Mouse (Mus musculus) liver, embryonic 14.5 days (tissue): ENCODE data around the gene Gm49394.

Experiments
- CTCF ChIP-seq: IDR thresholded peaks from 2 replicates; pipeline ENCODE4 v1.5.1; 2016; ENCODE audit warnings: antibody characterized with exemption, low read depth, control low read depth
- EP300 ChIP-seq: IDR thresholded peaks from 2 replicates; pipeline ENCODE4 v1.6.1; 2016; ENCODE audit warnings: antibody characterized with exemption, low read depth

DNA sequence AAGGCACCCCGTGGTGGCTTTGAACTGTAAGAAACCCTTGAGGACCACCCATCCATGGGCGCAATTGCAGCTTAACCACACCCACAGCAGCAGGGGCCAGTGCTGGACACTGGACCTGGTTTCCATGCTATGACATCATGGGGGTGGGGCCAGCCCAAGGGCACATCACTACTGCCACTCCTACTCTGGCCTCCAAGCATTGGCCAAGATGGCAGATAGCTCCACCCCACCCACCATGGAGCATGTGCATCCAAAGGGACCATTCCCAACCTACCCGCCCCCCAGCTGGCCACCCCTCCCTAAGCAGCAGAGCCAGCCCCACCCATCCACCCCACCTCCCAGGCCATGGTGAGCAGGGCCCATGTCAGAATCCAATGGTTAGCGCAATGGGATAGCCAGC is 13.7 kb downstream of the Gm49394 start:
- TF ChIP-seq CTCF = no peak
- TF ChIP-seq EP300 = no peak
